Mouse (Mus musculus): ENCODE data around the gene Ccdc81. TPM values are rescaled to one million over a fixed set of nuclear protein-coding genes. Genes with fewer than 3 reads are reported as not detected.

Gene Ccdc81
- total RNA-seq, 2 experiments from 2014 or later, result 0.21 TPM; not detected in 1

Other genes with a start within 250 kb of the Ccdc81 start
- 10 to 100 TPM; 71.6 to 83.5 TPM for gene Hikeshi, start 37.6 kb upstream of the Ccdc81 start, total RNA-seq (2021)
- 10 to 100 TPM; 46.0 to 52.6 TPM for gene Eed, start 77.4 kb upstream of the Ccdc81 start, total RNA-seq (2021)
- 100 to 1,000 TPM; 207 to 219 TPM for gene Picalm, start 226.6 kb upstream of the Ccdc81 start, total RNA-seq (2021)

Data from adrenal gland, postnatal 10 days (tissue).